ENCODE assay signal across 8 mouse cellular contexts in the genomic region with DNA sequence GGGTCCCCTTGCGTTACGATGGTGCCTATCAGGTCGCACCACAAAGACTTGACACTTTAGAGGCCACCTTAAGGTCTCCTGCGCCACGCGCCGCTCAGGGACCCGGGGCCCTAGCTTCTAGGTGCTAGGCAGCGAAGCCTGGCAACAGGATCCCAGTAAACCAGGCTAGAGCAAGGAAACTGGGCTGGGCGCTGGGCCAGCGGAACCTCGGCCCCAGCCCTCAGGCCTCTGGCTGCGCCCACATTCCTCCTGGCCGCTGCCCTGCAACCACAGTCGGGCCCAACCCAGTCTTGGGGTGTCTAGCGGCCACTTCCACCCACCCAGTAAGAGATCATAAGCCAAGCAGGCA. TPM values are rescaled to one million over a fixed set of nuclear protein-coding genes. Genes with fewer than 3 reads are reported as not detected.
DNase-seq lines count a peak whose midpoint lies in the region; ATAC-seq and TF ChIP-seq lines count a peak whose summit lies in the region.

No protein-coding gene starts in this region.

- ATAC-seq in heart, embryonic 12.5 days (ENCODE audit: insufficient number of reproducible peaks, low FRiP score): peak; percentile 33
- peak; percentile 13; the same call in 1 of the 2 replicates for ATAC-seq in forebrain, embryonic 11.5 days (replicated peaks; ENCODE audit: low FRiP score)
- ATAC-seq in lung, embryonic 15.5 days (ENCODE audit: borderline replicate concordance, extremely low read depth, low FRiP score, low TSS enrichment): peak; percentile 28
- peak; percentile 12; the same call in 1 of the 2 replicates for ATAC-seq in stomach, embryonic 14.5 days (ENCODE audit: insufficient number of reproducible peaks, insufficient read depth, low FRiP score, low read depth)

- H3K27me3 ChIP-seq in heart, embryonic 12.5 days (replicated peaks): no peaks in the 10 kb centered on the region
- no peaks in the 10 kb centered on the region for H3K27me3 ChIP-seq in MEL (ENCODE audit: control insufficient read depth in 1 of 2, insufficient read depth in 2 of 2, low read length in 2 of 2)
- H3K27me3 ChIP-seq in forebrain, embryonic 11.5 days (ENCODE audit: control insufficient read depth, insufficient read depth, low read length): 0 out of 2 replicates have a peak, but pooled peaks cover 2% of the 10 kb centered on the region
- no peaks in the 10 kb centered on the region for H3K27me3 ChIP-seq in lung, embryonic 15.5 days
- H3K27me3 ChIP-seq in stomach, embryonic 14.5 days (ENCODE audit: control insufficient read depth, insufficient read depth, low read length): no peaks in the 10 kb centered on the region

- no peak for TF ChIP-seq CTCF in MEL (IDR thresholded peaks at IDR 0.05 in 2 of 3, conservative IDR thresholded peaks at IDR 0.05 in 1 of 3; ENCODE audit: control insufficient read depth in 1 of 3, insufficient read depth in 1 of 3, low read depth in 2 of 3, low read length in 3 of 3, poor library complexity in 1 of 3, severe bottlenecking in 1 of 3)

- TF ChIP-seq EP300 in MEL (IDR thresholded peaks at IDR 0.05; ENCODE audit: low read depth in 1 of 2, low read length in 2 of 2): no peak

- H3K9me3 ChIP-seq in heart, embryonic 12.5 days (replicated peaks): no peaks in the 10 kb centered on the region
- no peaks in the 10 kb centered on the region for H3K9me3 ChIP-seq in MEL (replicated peaks; ENCODE audit: insufficient read depth, low read length)
- H3K9me3 ChIP-seq in forebrain, embryonic 11.5 days (ENCODE audit: control insufficient read depth, low read length): no peaks in the 10 kb centered on the region
- no peaks in the 10 kb centered on the region for H3K9me3 ChIP-seq in lung, embryonic 15.5 days
- no peaks in the 10 kb centered on the region for H3K9me3 ChIP-seq in stomach, embryonic 14.5 days (ENCODE audit: control insufficient read depth, low read depth, low read length)

- DNase-seq in heart, adult 8-10 months (ENCODE audit: low spot score): no peak
- no peak for DNase-seq in MEL (ENCODE audit: low read depth, low spot score)
- no peak for DNase-seq in forebrain, embryonic 11.5 days (ENCODE audit: low spot score)
- DNase-seq in kidney, adult 18-20 months: peak; percentile 91
- DNase-seq in thymus, postnatal 0 days (ENCODE audit: low spot score): no peak

- peaks cover 22% of the 10 kb centered on the region for H3K36me3 ChIP-seq in heart, embryonic 12.5 days
- peaks cover 0 to 23% of the 10 kb centered on the region in 2 experiments; a peak in 2 of 4 replicates for H3K36me3 ChIP-seq in MEL (ENCODE audit: control insufficient read depth in 1 of 2, insufficient read depth in 2 of 2, low read length in 2 of 2)
- H3K36me3 ChIP-seq in forebrain, embryonic 11.5 days (ENCODE audit: control insufficient read depth, insufficient read depth, low read length): peaks cover 3% of the 10 kb centered on the region
- H3K36me3 ChIP-seq in lung, embryonic 15.5 days: peaks cover 12% of the 10 kb centered on the region; the same call in 1 of the 2 replicates
- peaks cover 25% of the 10 kb centered on the region for H3K36me3 ChIP-seq in stomach, embryonic 14.5 days (ENCODE audit: control insufficient read depth, insufficient read depth, low read length)

- WGBS in heart, embryonic 12.5 days: 4% methylated on average over 16 of the region's 16 CpGs
- 3% methylated on average over 16 of the region's 16 CpGs for WGBS in forebrain, embryonic 11.5 days
- under 1% methylated on average over 16 of the region's 16 CpGs for WGBS in lung, embryonic 15.5 days
- WGBS in stomach, embryonic 14.5 days: 2% methylated on average over 16 of the region's 16 CpGs

- H3K4me2 ChIP-seq in heart, embryonic 12.5 days: peak overlapping the region; percentile 81
- peak overlapping the region; percentile 86 for H3K4me2 ChIP-seq in forebrain, embryonic 11.5 days (ENCODE audit: low read depth, low read length, severe bottlenecking)
- H3K4me2 ChIP-seq in lung, embryonic 15.5 days: peak overlapping the region; percentile 76
- H3K4me2 ChIP-seq in stomach, embryonic 14.5 days (replicated peaks; ENCODE audit: low read depth, low read length): peak overlapping the region; percentile 82

- H3K27ac ChIP-seq in heart, embryonic 12.5 days (ENCODE audit: poor library complexity, severe bottlenecking): peak overlapping the region; percentile 93
- peak overlapping the region; percentile 65 for H3K27ac ChIP-seq in MEL (ENCODE audit: control insufficient read depth, low read depth, low read length)
- peak overlapping the region; percentile 37; the same call in 1 of the 2 replicates for H3K27ac ChIP-seq in forebrain, embryonic 11.5 days (ENCODE audit: low read depth, low read length)
- peak overlapping the region; percentile 98 for H3K27ac ChIP-seq in lung, embryonic 15.5 days
- H3K27ac ChIP-seq in stomach, embryonic 14.5 days (ENCODE audit: low read length): peak overlapping the region; percentile 99

- no peak for TF ChIP-seq POLR2A in MEL (IDR thresholded peaks at IDR 0.05; ENCODE audit: control insufficient read depth in 1 of 2, insufficient read depth in 1 of 2, low read depth in 1 of 2, low read length in 2 of 2, poor library complexity in 1 of 2)

- peaks cover 36% of the 10 kb centered on the region for H3K4me1 ChIP-seq in heart, embryonic 12.5 days (replicated peaks)
- H3K4me1 ChIP-seq in MEL (ENCODE audit: control insufficient read depth in 1 of 2, insufficient read depth in 2 of 2, low read length in 2 of 2): peaks cover 20 to 37% of the 10 kb centered on the region in 2 experiments
- peaks cover 18% of the 10 kb centered on the region for H3K4me1 ChIP-seq in forebrain, embryonic 11.5 days (replicated peaks; ENCODE audit: control insufficient read depth, insufficient read depth, low read length)
- peaks cover 41% of the 10 kb centered on the region for H3K4me1 ChIP-seq in lung, embryonic 15.5 days
- peaks cover 33% of the 10 kb centered on the region for H3K4me1 ChIP-seq in stomach, embryonic 14.5 days (ENCODE audit: control insufficient read depth, insufficient read depth, low read length)

- TF ChIP-seq RAD21 in MEL (IDR thresholded peaks at IDR 0.05; ENCODE audit: low read depth, low read length): no peak

- peak overlapping the region; percentile 91 for H3K9ac ChIP-seq in heart, embryonic 12.5 days
- peak overlapping the region; percentile 79 for H3K9ac ChIP-seq in MEL (ENCODE audit: control insufficient read depth, low read depth, low read length, poor library complexity, severe bottlenecking)
- H3K9ac ChIP-seq in forebrain, embryonic 11.5 days (ENCODE audit: low read length): peak overlapping the region; percentile 87
- H3K9ac ChIP-seq in lung, embryonic 15.5 days: peak overlapping the region; percentile 98
- H3K9ac ChIP-seq in stomach, embryonic 14.5 days (replicated peaks; ENCODE audit: low read depth, low read length): peak overlapping the region; percentile 97

- H3K79me2 ChIP-seq in MEL (ENCODE audit: control insufficient read depth, insufficient read depth, low read length, poor library complexity): peaks cover 13% of the 10 kb centered on the region

- H3K4me3 ChIP-seq in heart, embryonic 12.5 days: peak overlapping the region; percentile 71
- peak overlapping the region; percentile 72 to 87 for H3K4me3 ChIP-seq in MEL (ENCODE audit: control insufficient read depth in 1 of 2, insufficient read depth in 1 of 2, low read depth in 2 of 2, low read length in 2 of 2)
- H3K4me3 ChIP-seq in forebrain, embryonic 11.5 days (ENCODE audit: low read depth, low read length): peak overlapping the region; percentile 99
- H3K4me3 ChIP-seq in lung, embryonic 15.5 days: peak overlapping the region; percentile 81
- peak overlapping the region; percentile 98 for H3K4me3 ChIP-seq in stomach, embryonic 14.5 days (ENCODE audit: low read depth, low read length)

RNA-seq across cellular contexts. Expression of a gene that starts 0.3 kb away (rescaled TPM):
- 51.8 and 52.5 TPM in 2 replicates for polyA plus RNA-seq in heart, embryonic 12.5 days (2016; fragmentation: Nextera tagmentation; extraction: Ambion mirVana)
- total RNA-seq in heart, adult 8-10 months (2022): 1 to 10 TPM; 3.4 to 4.3 (median 3.7) TPM
- 21.0 and 42.0 TPM in 2 replicates for total RNA-seq in MEL (2012; rRNA removed)
- polyA plus RNA-seq in MEL (2012; ENCODE audit: insufficient read depth in 1 of 2, insufficient read length in 2 of 2, low read depth in 1 of 2, low replicate concordance in 2 of 2, missing spikeins in 1 of 2): 10 to 100 TPM in 1 of 2 experiments, not detected in 1; 34.4 TPM
- 77.7 and 79.6 TPM in 2 replicates for polyA plus RNA-seq in forebrain, embryonic 11.5 days (2014; fragmentation: Nextera tagmentation; extraction: Ambion mirVana)
- 82.4 and 88.4 TPM in 2 replicates for polyA plus RNA-seq in lung, embryonic 15.5 days (2015; fragmentation: Nextera tagmentation; extraction: Ambion mirVana)
- 53.5 and 54.7 TPM in 2 replicates for polyA plus RNA-seq in stomach, embryonic 14.5 days (2014; fragmentation: Nextera tagmentation; extraction: Ambion mirVana)
- 57.5 and 58.6 TPM in 2 replicates for polyA plus RNA-seq in thymus, postnatal 0 days (2015; fragmentation: Nextera tagmentation; extraction: Ambion mirVana)

RNA-seq across cellular contexts. Expression of a gene that starts 10.7 kb away (rescaled TPM):
- polyA plus RNA-seq in heart, embryonic 12.5 days (2016; fragmentation: Nextera tagmentation; extraction: Ambion mirVana): 12.1 and 16.5 TPM in 2 replicates
- 1 to 10 TPM; 2.0 to 3.2 (median 2.3) TPM for total RNA-seq in heart, adult 8-10 months (2022)
- 6.0 and 7.5 TPM in 2 replicates for total RNA-seq in MEL (2012; rRNA removed)
- polyA plus RNA-seq in MEL (2012; ENCODE audit: insufficient read depth in 1 of 2, insufficient read length in 2 of 2, low read depth in 1 of 2, low replicate concordance in 2 of 2, missing spikeins in 1 of 2): 10 to 100 TPM in 1 of 2 experiments, not detected in 1; 10.1 TPM
- polyA plus RNA-seq in forebrain, embryonic 11.5 days (2014; fragmentation: Nextera tagmentation; extraction: Ambion mirVana): 7.6 and 9.6 TPM in 2 replicates
- 19.2 and 20.3 TPM in 2 replicates for polyA plus RNA-seq in lung, embryonic 15.5 days (2015; fragmentation: Nextera tagmentation; extraction: Ambion mirVana)
- 16.0 and 17.4 TPM in 2 replicates for polyA plus RNA-seq in stomach, embryonic 14.5 days (2014; fragmentation: Nextera tagmentation; extraction: Ambion mirVana)
- 14.1 and 14.5 TPM in 2 replicates for polyA plus RNA-seq in thymus, postnatal 0 days (2015; fragmentation: Nextera tagmentation; extraction: Ambion mirVana)

RNA-seq across cellular contexts. Expression of a gene that starts 10.8 kb away (rescaled TPM):
- polyA plus RNA-seq in heart, embryonic 12.5 days (2016; fragmentation: Nextera tagmentation; extraction: Ambion mirVana): 11.7 and 14.2 TPM in 2 replicates
- 1 to 10 TPM; 2.9 to 7.1 (median 5.0) TPM for total RNA-seq in heart, adult 8-10 months (2022)
- 16.2 and 28.3 TPM in 2 replicates for total RNA-seq in MEL (2012; rRNA removed)
- polyA plus RNA-seq in MEL (2012; ENCODE audit: insufficient read depth in 1 of 2, insufficient read length in 2 of 2, low read depth in 1 of 2, low replicate concordance in 2 of 2, missing spikeins in 1 of 2): 10 to 100 TPM in 1 of 2 experiments, not detected in 1; 23.3 TPM
- polyA plus RNA-seq in forebrain, embryonic 11.5 days (2014; fragmentation: Nextera tagmentation; extraction: Ambion mirVana): 7.1 and 9.9 TPM in 2 replicates
- polyA plus RNA-seq in lung, embryonic 15.5 days (2015; fragmentation: Nextera tagmentation; extraction: Ambion mirVana): 20.2 and 22.9 TPM in 2 replicates
- polyA plus RNA-seq in stomach, embryonic 14.5 days (2014; fragmentation: Nextera tagmentation; extraction: Ambion mirVana): 27.1 and 28.0 TPM in 2 replicates
- polyA plus RNA-seq in thymus, postnatal 0 days (2015; fragmentation: Nextera tagmentation; extraction: Ambion mirVana): 12.2 and 13.5 TPM in 2 replicates

RNA-seq across cellular contexts. Expression of a gene that starts 17.6 kb away (rescaled TPM):
- 847 and 859 TPM in 2 replicates for polyA plus RNA-seq in heart, embryonic 12.5 days (2016; fragmentation: Nextera tagmentation; extraction: Ambion mirVana)
- total RNA-seq in heart, adult 8-10 months (2022): 100 to 1,000 TPM; 760 to 870 (median 833) TPM
- total RNA-seq in MEL (2012; rRNA removed): 3,920 and 4,112 TPM in 2 replicates
- 1,000 to 10,000 TPM in 1 of 2 experiments, not detected in 1; 2,892 TPM for polyA plus RNA-seq in MEL (2012; ENCODE audit: insufficient read depth in 1 of 2, insufficient read length in 2 of 2, low read depth in 1 of 2, low replicate concordance in 2 of 2, missing spikeins in 1 of 2)
- 1,094 and 1,161 TPM in 2 replicates for polyA plus RNA-seq in forebrain, embryonic 11.5 days (2014; fragmentation: Nextera tagmentation; extraction: Ambion mirVana)
- 1,297 and 1,378 TPM in 2 replicates for polyA plus RNA-seq in lung, embryonic 15.5 days (2015; fragmentation: Nextera tagmentation; extraction: Ambion mirVana)
- polyA plus RNA-seq in stomach, embryonic 14.5 days (2014; fragmentation: Nextera tagmentation; extraction: Ambion mirVana): 1,708 and 1,741 TPM in 2 replicates
- polyA plus RNA-seq in thymus, postnatal 0 days (2015; fragmentation: Nextera tagmentation; extraction: Ambion mirVana): 1,919 and 1,995 TPM in 2 replicates

RNA-seq across cellular contexts. Expression of a gene that starts 22.5 kb away (rescaled TPM):
- 53.3 and 54.6 TPM in 2 replicates for polyA plus RNA-seq in heart, embryonic 12.5 days (2016; fragmentation: Nextera tagmentation; extraction: Ambion mirVana)
- total RNA-seq in heart, adult 8-10 months (2022): 1 to 10 TPM; 6.8 to 8.7 (median 8.1) TPM
- total RNA-seq in MEL (2012; rRNA removed): 20.8 TPM in 2 replicates
- polyA plus RNA-seq in MEL (2012; ENCODE audit: insufficient read depth in 1 of 2, insufficient read length in 2 of 2, low read depth in 1 of 2, low replicate concordance in 2 of 2, missing spikeins in 1 of 2): 10 to 100 TPM in 1 of 2 experiments, not detected in 1; 42.9 TPM
- 54.7 and 58.8 TPM in 2 replicates for polyA plus RNA-seq in forebrain, embryonic 11.5 days (2014; fragmentation: Nextera tagmentation; extraction: Ambion mirVana)
- 141 and 147 TPM in 2 replicates for polyA plus RNA-seq in lung, embryonic 15.5 days (2015; fragmentation: Nextera tagmentation; extraction: Ambion mirVana)
- 156 and 171 TPM in 2 replicates for polyA plus RNA-seq in stomach, embryonic 14.5 days (2014; fragmentation: Nextera tagmentation; extraction: Ambion mirVana)
- 26.4 and 29.6 TPM in 2 replicates for polyA plus RNA-seq in thymus, postnatal 0 days (2015; fragmentation: Nextera tagmentation; extraction: Ambion mirVana)

Comparison
In these comparisons a context has a peak if more than half of its experiments do, and no peak if none do; other contexts are left out.
1. H3K27ac ChIP-seq: peak in every context shown above with its lines; median percentile 99 in stomach, embryonic 14.5 days; 98 in lung, embryonic 15.5 days; 93 in heart, embryonic 12.5 days; 65 in MEL; 37 in forebrain, embryonic 11.5 days.